Mouse (Mus musculus): Measurements from ENCODE around the gene Ubald1.

Ubald1 gene

DNA sequence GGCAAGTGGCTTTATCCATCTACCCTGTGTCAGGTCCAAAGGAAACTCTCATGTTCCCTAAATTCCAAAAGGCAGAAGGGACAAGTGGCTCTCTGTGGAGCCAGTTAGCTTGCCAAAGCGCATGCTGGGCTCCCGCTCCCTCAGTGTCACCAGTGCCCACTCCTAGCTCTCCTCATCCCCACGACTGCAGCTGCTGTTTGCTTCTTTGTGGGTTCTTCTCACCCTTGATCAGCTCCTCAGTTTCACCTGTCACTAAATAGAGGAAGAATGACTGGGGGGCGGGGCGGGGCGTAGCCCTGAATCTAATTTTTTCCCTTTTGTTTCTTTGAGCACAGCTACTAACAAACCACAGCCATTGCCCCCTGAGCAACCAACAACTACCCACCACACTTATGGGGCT is 18.8 kb upstream of the Ubald1 start:
- no peak for DNase-seq

DNA sequence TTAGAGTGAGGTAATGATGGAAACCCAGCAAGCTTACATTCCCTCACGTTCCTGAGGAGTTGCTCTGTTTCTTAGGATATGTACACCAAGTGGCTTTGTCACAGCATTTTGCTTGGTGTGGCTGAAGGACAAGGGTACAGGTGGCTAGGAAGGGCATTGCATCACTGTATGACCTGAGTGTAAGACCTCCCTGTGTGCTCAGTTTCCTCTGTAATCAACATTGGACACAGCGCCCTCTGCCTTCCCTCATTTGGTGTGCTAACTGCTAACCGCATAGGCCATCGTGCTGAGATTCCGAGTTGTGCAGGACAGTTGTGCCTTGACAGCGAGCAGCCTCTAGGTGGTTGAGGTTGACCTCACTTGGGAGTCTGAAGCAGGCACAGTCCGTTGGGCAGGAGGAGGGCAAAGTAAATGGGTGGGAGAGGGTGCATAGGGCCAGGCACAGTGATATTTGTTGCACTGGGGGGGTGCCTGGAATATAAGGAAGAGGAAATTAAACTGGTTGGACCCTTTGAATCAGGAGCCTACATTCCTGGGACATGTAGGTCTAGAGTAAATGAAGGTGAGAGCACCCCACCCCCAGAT is 17.1 kb upstream of the Ubald1 start:
- peak in 1 of 2 experiments; percentile 37 for DNase-seq

DNA sequence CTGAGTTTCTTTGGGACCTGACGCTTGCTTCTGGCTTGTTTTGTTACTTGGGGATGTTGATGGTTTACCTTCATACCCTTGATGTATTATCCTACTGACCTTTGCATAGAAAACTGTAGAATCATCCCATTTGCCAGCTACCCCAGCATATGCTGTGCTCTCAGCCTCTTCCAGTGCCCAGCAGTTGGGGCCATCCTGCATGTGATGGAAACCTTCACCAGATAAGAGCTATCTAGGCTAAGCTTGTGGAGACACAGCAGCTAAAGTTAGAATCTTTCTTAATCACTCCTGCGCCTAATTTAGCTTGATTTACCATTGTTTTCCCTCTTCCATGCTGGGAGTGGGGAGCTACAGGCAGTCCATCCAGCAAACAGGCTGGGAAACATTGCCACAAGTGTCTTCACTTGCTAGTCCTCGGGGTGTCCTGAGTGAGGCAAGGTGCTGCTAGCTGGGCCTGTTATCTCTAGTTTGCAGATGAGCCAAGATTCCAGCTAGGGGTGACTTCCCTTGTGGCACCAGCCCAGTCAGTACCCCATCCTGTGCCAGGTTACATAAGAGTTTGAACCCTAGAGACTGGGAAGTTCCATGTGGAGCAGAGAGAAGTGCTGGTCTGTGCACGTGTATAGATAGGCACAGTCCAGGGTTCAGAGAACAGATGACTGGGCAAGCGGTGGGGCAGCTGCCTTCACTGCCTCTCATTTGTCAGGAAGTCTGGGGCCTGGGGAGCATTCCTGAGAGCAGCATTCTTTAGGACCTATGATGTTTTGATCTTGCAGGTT is 16.3 kb upstream of the Ubald1 start:
- DNase-seq, result peak; percentile 71 to 92

DNA sequence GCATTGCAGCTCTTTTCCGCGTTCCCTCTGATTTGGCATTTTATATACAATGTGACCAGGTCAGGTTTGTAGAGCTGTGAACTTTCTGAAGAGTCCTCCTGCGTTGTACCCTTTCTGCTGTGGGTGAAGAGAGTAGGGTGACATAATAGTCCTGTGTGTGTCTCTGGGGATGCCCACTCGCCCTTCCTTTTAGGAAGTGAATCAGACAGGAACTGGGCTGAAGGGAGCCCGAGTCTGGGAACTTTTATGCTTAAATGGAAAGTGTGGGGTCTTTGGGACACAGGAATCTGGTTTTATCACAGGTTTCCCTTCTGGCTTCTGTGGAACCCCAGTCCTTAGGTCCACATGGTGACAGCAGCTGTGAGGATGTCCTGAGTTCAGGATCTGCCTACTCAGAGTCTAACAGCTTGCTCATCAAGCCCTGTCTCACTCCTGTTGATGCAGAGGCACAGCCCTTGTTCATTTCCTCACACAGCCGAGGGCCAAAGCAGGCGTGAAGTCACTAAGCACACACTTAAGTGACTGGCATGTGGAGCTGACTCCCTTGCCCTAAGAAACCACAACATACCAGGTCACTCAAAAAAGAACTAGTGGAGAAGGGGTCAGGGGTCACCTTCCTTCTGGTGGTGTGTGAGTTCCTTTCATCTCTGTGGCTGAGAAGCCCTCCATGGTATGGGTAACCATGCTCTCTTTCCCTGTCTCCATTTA is 14.2 kb upstream of the Ubald1 start:
- DNase-seq, result peak in 1 of 2 experiments; percentile 43

DNA sequence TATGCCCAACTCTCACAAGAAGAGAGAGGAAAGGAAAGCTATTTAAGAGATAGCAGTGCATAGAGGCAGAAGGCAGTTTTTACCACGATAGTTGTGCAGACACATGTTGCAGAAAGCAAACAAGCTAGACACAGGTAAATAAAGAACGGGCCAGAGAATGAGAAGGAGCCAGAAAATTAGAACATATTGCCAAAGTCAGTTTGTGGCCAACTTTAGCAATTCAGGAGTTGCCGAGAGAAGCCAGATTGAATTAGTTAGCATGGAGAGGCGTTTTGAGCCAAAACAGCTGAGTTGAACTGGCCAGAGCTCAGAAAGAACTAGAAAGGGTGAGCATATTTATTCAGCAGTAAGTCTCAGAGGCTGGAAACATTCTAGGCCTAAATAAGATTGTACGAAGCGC is 12.1 kb upstream of the Ubald1 start:
- no peak for DNase-seq

DNA sequence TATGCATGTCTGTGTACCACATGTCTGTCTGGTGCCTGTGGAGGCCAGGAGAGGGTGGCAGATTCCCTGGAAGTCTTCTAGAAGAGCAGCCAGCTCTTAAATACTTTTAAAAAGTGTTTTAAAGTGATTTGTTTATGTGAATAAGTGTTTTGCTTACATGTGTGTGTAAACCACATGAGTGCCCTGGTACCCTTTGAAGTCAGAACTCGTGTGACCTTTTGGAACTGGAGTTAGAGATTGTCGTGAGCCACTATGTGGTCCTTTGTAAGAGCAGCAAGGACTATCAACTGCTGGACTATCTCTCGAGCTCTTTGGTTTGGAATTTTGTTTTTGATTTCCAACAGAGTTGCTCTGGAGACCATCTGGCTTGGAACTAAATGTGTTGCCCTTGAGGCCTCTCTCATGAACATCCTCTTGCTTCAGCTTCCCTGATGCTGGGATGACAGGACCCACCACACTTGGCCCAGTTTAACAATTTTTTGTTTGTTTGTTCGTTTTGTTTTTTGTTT is 10.1 kb upstream of the Ubald1 start:
- DNase-seq, result no peak

DNA sequence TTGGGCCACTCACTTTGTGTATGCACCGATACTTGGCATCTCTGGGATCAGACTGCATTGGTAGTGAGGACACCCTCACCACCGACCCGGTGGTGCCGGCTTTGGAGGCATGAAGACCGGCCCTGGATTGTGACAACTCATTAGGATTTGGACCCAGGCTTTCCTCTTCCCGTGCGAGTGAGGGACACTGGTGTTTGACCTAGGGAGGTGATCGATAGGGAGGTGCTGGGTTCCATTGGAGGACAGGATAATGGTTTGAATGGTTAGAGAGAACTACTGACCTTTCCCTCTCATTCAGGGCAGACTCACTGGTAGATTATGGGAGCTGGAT is 6.5 kb upstream of the Ubald1 start:
- no peak for DNase-seq

DNA sequence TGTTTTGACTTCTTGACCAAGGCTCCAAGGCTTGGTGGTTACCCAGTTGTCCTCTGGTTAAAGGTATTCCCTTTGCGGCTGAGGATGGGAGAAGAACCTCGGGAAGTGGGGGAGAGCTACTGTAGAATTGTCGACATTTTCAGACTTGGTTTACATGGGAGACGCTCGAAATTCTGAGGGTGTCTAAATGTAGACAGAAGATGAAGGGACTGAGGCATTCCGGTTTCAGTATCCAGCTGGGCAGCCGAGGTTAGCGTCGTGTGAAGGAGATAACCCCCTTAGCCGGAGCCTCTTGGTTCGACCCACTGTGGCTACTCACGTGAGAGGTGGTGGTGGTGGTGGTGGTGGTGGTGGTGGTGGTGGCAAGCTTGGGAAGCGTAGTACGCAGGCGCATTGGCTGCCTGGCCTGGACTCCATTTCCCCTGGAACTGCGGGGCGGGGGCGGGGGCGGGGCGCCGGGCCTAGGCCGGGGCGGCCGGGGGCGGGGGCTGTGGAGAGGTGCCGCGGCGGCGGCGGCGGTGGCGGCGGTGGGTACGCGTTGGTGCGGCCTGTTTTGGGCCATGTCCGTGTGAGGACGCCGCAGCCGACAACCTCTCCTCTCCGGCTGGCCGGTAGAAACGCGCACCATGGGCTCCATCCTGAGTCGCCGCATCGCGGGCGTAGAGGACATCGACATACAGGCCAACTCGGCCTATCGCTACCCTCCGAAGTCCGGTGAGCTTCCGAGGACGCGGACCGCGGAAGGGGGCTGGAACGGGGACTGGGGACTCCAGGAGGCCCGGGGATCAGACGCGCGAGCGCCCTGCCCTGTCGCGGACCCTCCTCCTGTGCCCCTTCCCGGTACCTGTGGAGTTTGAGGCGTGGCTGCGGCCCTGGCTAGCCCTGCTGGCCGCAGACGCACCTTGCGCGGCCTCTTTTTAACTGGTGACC is 5.9 kb upstream of the Ubald1 start, which contains the start of gene Mgrn1:
Gene Mgrn1, plus strand, starts transcription at position 490 of the 930 bp plus-strand sequence.
- peak; percentile 94 to 97 for DNase-seq

DNA sequence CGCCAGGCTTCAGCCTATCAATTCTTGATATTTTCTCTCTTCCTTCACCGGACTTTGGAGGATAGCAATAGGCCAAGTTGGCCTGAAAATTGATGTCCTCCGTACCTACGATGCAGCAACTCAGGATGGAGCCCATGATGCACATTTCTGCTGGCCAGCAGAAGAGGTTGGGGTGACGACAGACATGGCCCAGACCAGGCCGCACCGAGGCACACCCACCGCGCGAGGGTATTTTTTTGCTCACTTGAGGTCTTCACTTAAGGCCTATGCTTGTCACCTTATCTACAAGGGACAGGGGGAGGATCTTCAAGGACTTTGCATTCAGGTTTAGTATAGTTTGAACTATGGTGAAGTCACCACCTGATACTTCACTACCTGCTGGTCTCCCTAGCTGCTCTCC is 4.8 kb upstream of the Ubald1 start:
- DNase-seq, result no peak

DNA sequence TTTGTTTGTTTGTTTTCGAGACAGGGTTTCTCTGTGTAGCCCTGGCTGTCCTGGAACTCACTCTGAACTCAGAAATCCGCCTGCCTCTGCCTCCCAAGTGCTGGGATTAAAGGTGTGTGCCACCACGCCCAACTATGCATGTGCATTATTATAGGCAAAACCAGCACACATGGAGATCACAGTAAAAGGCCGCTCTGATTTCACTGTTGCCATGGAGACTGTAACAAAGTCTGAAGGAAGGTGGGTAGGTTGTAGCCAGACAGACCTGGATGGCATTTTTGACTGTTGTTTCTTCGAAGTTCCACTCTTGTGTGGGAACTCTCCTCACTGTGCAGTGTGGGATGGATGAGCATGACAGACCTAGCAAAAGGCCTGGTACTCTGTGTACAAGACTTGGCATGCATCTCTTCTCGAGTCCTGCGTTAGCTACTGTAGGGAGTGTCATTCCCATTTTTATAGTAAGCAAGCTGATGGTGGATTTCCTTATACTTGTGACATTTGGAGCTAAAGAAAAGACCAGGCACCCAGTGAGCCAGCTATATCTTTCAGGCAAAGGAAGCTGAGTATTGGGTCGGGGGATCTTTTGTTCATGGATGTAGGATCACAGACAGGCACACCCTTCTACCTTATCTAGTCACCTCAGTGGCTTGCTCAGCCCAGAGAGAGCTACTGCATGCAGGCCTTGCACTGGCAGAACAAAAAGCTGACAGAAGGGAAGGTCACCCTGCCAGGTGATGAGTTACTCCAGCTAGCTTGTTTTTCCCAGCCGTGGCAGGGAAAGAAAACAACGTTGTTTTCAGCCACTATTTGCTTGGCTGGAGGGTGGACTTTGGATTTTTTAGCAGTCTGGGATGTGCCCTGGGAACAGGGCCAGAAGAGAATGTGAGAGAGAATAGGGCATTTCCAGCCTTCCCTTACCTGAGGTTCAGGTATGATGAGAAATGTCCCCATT is 1.6 kb upstream of the Ubald1 start:
- peak; percentile 72 to 80 for DNase-seq

DNA sequence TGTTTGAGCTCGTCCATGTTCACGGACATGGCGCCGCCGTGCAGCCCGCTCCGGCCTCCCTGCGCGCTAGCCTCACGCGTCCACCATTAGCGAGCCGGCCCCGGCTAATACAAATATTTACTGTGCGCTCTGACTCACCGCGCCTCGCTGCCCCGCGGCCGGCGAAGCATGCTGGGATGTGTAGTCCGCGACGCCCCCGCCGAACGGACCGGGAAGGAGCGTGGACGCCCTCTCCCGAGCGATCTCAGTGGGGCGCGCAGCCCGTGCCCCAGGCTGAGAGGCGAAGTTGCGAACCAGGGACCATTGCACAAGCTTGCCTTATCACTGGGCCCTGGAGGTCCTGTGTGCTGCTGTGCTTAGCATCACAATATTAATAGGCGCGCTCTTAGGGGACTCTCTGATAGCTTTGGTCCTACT is 399 bp downstream of the Ubald1 start:
- peak; percentile 90 to 95 for DNase-seq

DNA sequence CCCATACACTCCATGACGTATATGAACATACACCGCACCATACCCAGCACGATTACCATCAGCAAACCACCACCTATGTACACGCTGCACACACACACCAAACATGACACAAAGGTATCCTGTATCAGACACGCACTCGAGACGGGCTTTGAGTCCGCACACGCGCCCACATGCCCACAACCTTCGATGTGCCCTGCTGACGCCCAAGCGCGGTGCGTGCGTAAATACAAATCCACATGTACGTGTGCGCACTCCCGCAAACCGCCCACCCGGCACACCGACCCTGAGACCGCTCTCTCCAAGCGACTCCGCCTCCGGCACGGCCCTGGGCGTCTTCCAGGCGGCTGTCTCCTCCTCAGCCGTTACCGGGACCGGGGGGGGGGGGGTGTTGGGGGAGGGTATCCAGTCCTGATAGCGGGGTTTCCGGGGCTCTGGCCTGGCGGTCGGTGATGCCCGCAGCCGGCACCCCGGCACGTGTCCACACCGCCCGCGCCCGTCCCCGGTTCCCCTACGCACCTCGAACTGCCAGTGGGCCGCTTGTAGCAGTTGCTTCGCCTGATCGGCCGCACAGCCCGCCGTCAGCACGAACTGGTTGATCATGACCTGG is 911 bp downstream of the Ubald1 start:
- DNase-seq, result peak; percentile 52 to 78

DNA sequence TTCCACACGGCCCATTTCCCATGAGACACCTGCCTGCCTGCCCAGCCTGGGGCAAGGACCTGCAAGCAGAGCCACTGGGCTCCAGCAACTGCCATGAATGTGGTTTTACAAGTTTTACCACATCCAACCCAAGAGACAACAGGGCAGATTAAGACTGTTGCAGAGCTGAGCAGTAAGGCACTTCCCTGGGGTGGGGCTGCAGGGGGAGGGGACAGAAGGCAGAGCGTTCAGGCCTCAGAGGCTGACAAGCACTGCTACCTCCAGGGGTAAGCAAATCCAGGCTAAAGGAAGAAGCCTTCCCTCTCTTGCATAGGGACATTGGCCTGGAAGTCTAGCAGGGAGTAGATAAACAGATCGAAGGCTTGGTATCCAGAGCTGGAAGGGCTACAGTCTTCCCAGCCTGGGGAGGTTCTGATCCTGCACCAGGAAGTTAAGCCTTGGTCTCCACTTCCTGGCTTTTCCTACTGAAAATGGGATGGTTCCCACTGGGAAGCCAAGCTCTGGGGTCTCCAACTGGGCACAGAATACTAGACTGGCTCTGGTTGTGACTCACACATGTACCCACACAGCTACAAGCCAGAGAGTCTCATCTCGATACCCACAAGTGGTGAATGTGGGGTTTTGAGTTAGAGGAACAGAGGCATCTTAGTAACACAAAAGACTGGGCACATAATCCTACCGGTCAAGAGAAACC is 1.8 kb downstream of the Ubald1 start:
- peak; percentile 41 to 74 for DNase-seq

DNA sequence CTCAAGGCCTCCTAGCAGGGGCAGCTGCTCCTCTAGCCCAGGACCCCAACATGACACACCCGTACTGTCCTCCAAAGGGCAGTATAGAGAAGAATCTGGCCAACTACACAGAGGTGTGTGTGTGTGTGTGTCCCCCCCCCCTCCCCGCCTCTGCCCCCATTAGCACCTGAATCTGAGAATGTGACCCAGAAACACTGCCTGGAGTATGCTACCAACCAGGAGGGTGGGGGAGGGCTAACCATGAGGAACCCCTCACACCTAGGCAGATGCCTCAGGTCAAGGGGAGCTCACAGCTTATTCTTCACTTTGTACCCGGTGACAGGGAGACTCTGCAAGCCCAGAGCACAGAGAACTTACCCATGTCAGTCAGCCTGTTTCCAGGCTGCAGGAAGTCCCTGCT is 2.4 kb downstream of the Ubald1 start:
- peak in 1 of 2 experiments; percentile 32 for DNase-seq

DNA sequence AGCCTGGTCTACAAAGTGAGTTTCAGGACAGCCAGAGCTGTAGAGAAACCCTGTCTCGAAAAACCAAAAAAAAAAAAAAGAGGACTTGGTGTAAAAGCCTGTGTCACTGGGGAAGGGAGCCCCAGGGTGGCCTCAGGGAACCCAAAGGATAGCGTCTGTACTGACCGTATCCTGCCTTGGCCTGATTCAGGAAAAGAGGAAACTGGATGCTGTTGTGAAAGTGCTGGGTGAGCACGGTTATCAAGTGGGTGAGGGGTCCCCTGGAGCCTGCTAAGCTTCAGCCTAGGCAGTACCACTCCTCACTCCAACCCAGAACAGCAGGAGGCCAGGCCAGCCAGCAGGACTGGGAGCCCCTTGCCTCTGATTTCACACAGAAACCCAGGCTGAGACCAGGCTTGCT is 2.9 kb downstream of the Ubald1 start:
- peak in 1 of 2 experiments; percentile 32 for DNase-seq

DNA sequence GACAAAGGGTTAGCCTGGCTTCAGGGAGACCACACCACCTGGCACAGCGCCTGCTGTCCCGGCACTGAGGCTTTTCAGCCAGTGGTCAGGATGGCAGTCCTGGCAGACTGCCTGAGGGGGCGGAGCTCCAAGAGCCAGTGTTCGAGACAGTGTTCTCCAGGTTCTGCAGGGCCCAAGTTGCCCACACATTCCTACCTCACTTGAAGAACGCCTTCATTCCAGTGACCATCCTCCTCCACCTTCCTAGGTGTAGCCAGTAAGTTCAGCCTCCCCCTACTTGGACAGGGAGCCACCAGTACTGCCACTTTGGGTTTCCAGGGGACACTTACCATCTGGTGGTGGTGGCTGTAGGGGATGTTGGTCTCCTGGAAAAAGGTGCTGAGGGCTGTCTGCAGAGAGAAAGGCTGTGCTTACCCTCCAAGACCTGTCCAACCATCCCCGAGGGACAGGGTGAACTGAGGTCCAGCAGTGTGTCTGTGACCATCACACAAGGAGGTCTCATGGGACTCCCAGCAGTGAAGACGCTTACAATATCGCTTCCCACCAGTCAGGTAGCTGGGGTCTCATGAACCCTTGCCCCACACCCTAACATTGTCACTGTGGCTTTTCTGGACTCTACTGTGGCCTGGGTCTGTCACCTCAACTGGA is 4.0 kb downstream of the Ubald1 start:
- DNase-seq, result peak; percentile 89 to 91

DNA sequence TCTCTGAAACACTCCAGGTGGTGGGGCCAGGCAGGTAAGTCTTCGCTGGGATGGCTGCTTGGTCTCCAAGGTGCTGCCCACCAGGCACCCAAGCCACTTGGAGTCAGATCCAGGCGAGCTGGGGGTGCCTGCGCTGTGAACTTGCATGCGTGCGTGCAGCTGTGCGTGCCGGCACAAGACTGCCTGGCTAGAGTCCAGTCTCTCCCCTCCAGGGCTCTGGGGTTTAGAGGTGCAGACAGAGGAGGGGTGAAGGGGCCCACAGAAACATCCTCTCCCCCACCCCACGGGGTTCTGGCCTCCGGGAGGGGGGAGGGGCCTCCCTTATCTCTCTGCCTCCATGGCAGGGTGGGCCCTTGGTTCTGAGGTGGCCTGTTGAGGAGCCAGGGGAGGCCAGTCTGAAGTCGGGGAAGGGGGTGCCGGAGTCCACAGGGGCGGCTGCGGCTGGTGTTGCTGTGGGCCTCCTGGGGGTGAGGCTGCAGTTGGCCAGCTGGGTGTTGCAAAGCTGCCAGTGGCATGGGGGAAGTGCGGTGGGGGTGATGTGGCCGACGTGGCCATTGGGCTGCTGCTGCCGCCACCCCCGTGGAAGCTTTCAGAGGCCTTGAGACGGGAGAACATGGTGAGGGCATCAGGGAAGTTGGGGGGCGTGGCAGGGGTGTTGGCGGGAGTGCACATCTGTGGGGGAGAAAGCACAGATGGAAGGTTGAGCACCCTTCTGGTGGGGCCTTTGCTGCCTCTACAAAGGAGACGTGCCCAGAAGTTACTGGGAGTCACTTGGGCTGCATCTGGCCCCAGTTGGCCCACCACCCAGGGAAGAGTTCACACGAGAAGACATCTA is 4.7 kb downstream of the Ubald1 start:
- peak in 1 of 2 experiments; percentile 47 for DNase-seq

DNA sequence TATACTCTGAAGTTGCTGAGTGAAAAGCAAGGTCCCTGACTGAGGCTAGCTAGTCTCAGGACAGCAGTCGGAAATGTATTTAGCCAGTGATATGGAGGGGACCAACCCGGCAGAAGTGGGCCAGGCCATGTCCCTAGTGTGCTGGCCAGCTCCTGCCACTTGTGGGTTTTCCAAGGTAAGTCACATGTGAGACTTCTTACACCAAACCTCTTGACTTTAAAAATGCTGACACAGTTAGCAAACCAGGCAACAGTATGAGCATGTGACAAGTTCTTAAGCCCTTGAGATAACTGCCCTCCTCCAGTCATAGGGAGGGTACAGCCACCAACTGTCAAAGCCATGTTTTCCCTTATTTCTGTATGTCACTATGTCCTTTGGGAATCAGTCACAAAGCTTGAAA is 8.2 kb downstream of the Ubald1 start:
- peak in 1 of 2 experiments; percentile 38 for DNase-seq

DNA sequence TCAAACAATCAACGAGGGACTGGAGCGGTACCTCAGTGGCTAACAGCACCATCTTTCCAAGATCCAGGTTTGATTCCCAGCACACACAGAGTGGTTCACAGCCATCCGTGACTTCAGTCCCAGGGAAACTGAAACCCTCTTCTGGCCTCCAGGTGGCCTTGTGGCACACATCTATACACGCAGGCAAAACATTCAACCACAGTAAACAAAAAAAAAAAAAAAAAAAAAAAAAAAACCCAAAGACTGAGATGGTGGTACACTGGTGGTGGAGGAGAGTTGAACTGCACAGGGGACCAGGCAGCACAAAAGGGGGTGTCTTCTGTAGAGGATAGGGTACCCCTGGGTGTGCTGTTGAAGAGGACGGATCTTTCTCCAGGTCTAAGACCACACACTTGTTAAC is 9.6 kb downstream of the Ubald1 start:
- peak in 1 of 2 experiments; percentile 9 for DNase-seq

Data from kidney, postnatal 25 days (tissue).